Mouse (Mus musculus) neutrophil, adult 5-6 weeks (primary cell): ENCODE data around the gene Akt1s1. TPM values are rescaled to one million over a fixed set of nuclear protein-coding genes. Genes with fewer than 3 reads are reported as not detected.

ENCODE experiments used
- ATAC-seq: fragments of 151-379, 151-347 bp; 2 replicates; pipeline ENCODE4 v1.8.0; 2017; ENCODE audit warnings: mild to moderate bottlenecking, moderate TSS enrichment; ENCODE audit not compliant: insufficient number of reproducible peaks, poor library complexity, low FRiP score, severe bottlenecking; ENCODE audit errors: extremely low read depth
- total RNA-seq: library from RNA; stranded (forward); fragments of 200-1000 nt; gene quantifications from 2 replicates; pipeline ENCODE4 v1.2.3, GENCODE M21; 2017

The Akt1s1 gene
- total RNA-seq, 1 experiment from 2014 or later: 37.0 TPM

- ATAC-seq: no peak
These were observed 42.8 kb downstream of the Akt1s1 start for GRCm38 (mm10) chr7:44891611-44892010.

DNA sequence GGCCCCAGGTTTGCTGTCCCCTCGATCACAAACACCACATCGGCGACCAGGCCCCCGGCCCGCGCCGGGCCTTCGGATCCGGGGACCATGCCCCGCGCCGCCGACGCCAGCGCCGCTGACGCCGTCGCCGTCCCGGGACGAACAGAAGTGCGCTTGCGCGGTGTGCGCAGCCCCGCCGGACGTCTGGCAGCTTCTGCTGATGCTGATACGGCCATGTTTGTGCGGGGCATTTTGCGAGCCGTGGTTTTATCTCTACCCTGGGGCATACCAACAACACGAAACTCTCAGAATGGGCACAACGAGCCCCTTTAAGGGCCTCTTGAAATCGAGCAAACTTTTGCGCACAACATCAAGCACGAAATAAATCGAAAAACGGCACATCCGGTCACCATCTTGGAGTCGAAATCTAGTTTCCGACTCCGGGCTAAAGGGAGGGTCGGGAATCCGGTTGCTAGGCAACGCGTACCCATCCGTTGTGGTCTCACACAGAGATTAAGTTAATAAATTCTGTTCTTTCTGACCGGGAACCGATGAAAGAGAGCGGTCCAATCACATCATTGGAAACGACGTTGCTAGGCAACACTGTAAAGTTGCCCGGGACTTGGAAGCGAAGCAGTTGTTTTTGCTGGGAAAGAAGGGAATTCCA, 43.6 kb downstream of the Akt1s1 start, which contains the start of gene Med25:
Gene Med25, minus strand, starts transcription at position 437 of the 646 bp plus-strand sequence.
- ATAC-seq: peak; percentile 43; the same call in 1 of the 2 replicates

- no peak for ATAC-seq
These were observed 44.4 kb downstream of the Akt1s1 start for GRCm38 (mm10) chr7:44893197-44893596.

DNA sequence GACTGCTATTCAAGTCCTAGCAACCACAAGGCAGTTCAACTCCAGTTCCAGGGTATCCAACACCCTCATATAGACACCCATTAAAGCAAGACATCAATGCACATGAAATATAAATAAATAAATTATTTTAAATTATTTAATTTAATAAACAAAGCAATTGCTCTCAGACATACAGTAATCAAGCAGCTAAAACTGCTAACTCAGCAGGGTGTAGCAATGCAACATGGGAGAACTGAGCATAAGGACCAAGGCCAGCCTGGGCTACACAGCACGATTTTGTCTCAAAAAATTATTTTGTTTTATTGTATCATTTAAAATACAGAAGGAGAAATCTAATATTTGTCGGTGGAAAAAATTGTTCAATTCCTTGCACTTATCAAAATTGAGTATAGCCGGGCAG, 45.4 kb downstream of the Akt1s1 start:
- no peak for ATAC-seq

DNA sequence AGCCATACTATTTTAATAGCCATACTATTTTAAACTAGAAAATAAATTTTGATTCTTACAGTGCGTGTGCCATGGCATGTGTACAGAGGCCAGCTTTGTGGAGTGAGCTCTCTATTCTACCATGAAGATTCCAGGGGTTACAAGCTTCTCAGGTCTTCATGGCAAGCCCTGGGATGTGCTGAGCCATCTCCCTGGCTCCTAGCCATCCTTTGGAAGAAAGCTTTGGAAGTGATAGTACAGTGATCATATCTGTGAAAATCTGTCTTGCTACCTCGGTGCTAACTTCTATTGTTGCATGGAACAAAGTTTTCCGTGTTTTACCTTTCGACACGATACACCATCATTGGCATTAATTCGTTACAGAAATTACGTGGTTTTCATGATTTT, 46.4 kb downstream of the Akt1s1 start:
- ATAC-seq: no peak

DNA sequence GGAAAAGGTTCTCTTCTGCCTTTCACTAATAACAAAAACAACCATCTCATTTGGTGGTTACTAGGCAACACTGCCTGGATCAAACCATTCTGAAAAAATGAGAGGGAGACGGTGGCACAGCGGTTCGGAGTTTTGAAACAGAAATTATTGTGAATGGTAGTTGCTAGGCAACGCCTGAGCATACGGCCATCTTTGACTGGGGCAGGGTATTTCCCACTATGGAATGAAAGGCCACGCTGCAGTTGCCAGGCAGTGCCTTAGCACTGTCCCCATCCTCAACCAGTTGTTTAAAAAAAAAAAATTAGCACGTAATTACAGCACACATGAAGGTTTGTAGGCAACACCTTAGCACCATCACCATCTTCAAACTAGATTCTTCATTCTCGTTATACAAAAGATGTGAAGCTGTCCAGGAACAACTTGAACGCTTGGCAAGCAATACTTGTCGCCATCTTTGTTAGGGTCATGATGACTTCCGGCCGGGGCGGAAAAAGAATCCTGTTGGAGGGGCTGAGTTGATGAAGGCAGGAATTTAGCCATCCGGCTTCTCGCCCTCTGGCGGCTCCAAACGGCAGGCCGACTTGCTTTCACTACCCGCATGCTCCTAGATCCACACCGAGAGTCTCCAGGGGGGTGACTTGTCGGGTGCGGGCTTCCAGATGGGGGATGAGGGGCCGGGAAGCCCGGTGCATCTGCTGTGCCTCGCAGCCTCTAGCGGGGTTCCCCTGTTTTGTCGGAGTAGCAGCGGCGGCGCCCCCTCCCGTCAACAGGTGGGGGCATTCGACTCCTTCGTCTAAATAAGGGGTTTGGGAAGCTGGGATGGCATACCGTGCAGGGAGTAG, 47.0 kb downstream of the Akt1s1 start, which contains the start of gene Fuz:
Gene Fuz, plus strand, starts transcription at position 487 of the 842 bp plus-strand sequence.
- peak; percentile 70 for ATAC-seq

DNA sequence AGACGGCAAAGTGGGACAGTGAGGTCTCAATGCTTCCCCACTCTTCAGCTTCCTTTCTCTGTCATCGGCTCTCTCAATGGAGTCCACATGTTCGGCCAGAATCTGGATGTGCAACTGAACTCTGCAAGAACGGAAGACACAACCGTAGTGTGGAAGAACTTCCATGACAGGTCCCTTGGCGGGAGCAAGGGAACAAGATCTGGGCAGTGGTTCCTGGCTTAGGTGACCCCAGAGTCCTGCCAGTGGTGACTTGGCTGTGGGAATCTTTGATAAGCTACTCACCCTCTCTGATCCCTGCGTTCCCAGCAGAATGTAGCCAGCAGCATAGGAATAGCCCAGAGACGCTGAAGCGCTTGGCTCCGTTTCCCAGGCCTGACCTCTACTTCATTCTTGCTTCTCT, 47.7 kb downstream of the Akt1s1 start:
- no peak for ATAC-seq

DNA sequence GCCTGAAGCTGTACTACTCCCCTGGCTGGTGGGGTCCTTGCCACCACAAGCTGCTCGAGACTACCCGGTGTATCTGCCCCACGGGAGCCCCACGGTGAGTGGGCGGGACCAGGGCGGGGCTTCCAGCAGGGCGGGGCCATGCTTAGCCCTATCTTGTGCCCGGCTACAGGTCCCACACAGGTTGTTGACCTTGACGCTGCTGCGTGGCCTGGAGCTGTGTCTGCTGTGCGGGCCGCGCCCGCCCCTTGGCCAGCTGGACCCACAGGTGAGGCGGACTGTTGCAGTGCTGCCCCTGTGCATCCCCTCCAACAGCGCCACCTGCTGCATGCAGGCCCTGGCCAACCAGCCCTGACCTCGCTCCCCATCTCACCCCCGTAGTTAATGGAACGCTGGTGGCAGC, 49.8 kb downstream of the Akt1s1 start:
- no peak for ATAC-seq

DNA sequence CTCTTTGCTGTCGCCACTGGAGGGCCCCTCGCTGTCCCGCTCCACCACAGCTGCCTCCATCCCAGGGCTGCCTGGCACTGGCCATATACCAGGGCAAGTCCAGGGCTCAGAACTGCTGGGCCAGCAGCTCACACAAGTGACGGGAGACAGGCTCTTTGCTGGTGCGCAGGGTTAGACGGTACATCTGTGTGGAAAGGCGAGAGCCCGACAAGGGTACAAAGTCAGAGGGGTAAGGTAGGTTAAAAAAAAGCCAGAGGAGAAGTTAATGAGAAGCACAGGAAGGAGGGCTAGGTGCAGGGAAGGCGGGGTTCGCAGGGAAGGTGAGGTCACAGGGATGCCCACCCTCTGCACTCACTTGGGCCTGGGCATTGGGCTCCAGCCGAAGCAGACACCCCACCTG, 51.8 kb downstream of the Akt1s1 start:
- no peak for ATAC-seq

GRCm38 (mm10) chr7:44901230-44901722, 52.5 kb downstream of the Akt1s1 start:
- peak; percentile 55 for ATAC-seq

Other genes with a start within 250 kb of the Akt1s1 start
- not detected in 2 replicates for gene Myh14, start 178.1 kb upstream of the Akt1s1 start, total RNA-seq
- gene Izumo2, start 140.2 kb upstream of the Akt1s1 start, total RNA-seq: not detected in 2 replicates
- gene Vrk3, start 100.6 kb upstream of the Akt1s1 start, total RNA-seq: 49.1 and 52.8 TPM in 2 replicates
- gene Zfp473, start 97.9 kb upstream of the Akt1s1 start, total RNA-seq: 0.98 and 1.5 TPM in 2 replicates
- 40.6 and 42.0 TPM in 2 replicates for gene Nup62, start 32.9 kb upstream of the Akt1s1 start, total RNA-seq
- 25.3 and 28.3 TPM in 2 replicates for gene Il4i1, start 32.6 kb upstream of the Akt1s1 start, total RNA-seq
- gene Atf5, start 32.3 kb upstream of the Akt1s1 start, total RNA-seq: 1.3 and 1.8 TPM in 2 replicates
- gene Tbc1d17, start 88 bp downstream of the Akt1s1 start, total RNA-seq: 62.0 and 73.8 TPM in 2 replicates
- gene Pnkp, start 8.1 kb downstream of the Akt1s1 start, total RNA-seq: 95.7 and 102 TPM in 2 replicates
- gene Ptov1, start 20.8 kb downstream of the Akt1s1 start, total RNA-seq: 5.2 and 9.7 TPM in 2 replicates
- 23.5 and 26.8 TPM in 2 replicates for gene Med25, start 43.7 kb downstream of the Akt1s1 start, total RNA-seq
- gene Fuz, start 47.1 kb downstream of the Akt1s1 start, total RNA-seq: 22.1 and 29.9 TPM in 2 replicates
- gene Ap2a1, start 80.5 kb downstream of the Akt1s1 start, total RNA-seq: 23.9 and 29.8 TPM in 2 replicates
- not detected in 2 replicates for gene Tsks, start 94.2 kb downstream of the Akt1s1 start, total RNA-seq
- not detected in 2 replicates for gene Cpt1c, start 125.9 kb downstream of the Akt1s1 start, total RNA-seq
- gene Prmt1, start 137.6 kb downstream of the Akt1s1 start, total RNA-seq: 41.1 and 52.0 TPM in 2 replicates
- 216 and 230 TPM in 2 replicates for gene Irf3, start 148.7 kb downstream of the Akt1s1 start, total RNA-seq
- 17.8 and 20.9 TPM in 2 replicates for gene Bcl2l12, start 149.7 kb downstream of the Akt1s1 start, total RNA-seq
- 35.7 and 39.7 TPM in 2 replicates for gene Scaf1, start 167.4 kb downstream of the Akt1s1 start, total RNA-seq
- gene Rras, start 169.0 kb downstream of the Akt1s1 start, total RNA-seq: 4.9 and 7.1 TPM in 2 replicates
- gene Prr12, start 203.9 kb downstream of the Akt1s1 start, total RNA-seq: 7.6 and 10.2 TPM in 2 replicates
- gene Nosip, start 213.4 kb downstream of the Akt1s1 start, total RNA-seq: 50.7 and 51.0 TPM in 2 replicates
- gene Prrg2, start 213.7 kb downstream of the Akt1s1 start, total RNA-seq: 19.8 and 21.8 TPM in 2 replicates
- 9.2 and 16.1 TPM in 2 replicates for gene Rcn3, start 243.2 kb downstream of the Akt1s1 start, total RNA-seq